Mouse (Mus musculus) T-helper 17 cell (primary cell): ENCODE measurements around the gene Suv39h1.
"Not testable (repeated sequence)": the region's sequence is repeated elsewhere in the genome, so short reads cannot be mapped to it uniquely, and the experiment has no call there.

Experiments
- in situ Hi-C, 2 experiments: fragments of 300-600 bp; cut with MboI, MseI; formaldehyde crosslinking; loops; 1 replicate in 1 of 2; 2 replicates in 1 of 2; pipeline ENCODE4 v1.15.1; 2025; ENCODE audit warnings: high pct_unique_total_duplicates in 2 of 2

Gene Suv39h1

DNA sequence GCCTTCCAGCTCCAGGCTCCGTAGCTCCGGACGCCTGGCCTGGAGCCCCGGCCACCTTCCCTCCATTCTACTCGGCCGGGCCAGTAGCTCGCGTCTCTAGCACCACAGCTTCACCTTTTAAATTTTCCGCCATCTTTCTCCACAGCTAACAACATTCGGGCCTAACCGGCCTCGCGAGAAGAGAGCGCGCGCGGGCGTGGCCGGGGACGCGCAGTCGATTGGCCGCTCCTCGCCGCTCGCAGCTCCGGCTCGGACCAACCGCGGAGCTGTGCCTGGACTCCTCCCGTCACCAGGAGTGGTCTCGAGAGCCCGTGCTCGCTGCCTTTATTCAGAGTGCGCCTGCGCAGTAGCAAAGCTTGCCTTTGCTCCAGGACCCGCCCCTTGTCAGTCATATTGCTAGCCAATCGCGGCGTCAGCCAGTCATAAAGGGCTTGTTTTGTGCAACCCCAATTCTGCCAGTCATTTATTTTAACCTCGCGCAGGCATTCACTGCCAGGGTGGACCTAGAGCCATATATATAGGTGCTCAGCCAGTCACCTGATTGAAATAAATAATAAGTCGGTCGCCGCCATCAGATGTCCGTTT lies at the start of gene Suv39h1:
Gene Suv39h1 (minus strand): TSS at position 331 of the 585 bp plus-strand sequence.
- in situ Hi-C loops, result no loop called here

DNA sequence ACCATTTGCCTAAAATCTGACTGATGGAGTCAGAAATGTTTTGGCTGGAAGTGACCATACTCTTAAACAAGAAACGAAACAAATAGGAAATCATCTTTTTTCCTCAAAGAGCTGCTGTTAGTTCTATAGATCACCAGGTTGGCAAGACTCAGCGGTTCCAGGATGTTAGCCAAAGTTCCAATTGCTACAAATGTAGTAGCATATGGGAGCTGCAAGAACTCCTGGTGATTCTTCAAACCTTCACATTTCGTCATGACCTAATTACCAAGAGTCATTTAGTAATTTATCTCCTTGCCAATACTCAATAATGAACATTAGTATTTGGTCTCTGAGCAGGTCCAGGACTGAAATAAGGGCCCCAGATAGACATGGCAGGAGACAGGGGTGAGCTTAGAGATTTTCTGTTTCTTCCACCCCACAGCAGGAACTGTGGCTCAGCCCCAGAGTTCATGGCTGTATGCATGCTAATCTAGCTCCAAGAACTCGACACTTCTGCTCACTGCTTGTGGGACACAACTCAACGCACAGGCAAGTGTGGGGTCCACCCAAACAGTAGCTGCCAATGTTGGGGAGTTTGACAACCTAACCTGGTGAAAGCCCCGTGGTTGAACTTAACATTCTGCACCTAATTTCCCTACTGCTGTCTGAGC lies 49.4 kb upstream of the Suv39h1 start:
- in situ Hi-C loops, result no loop called here

DNA sequence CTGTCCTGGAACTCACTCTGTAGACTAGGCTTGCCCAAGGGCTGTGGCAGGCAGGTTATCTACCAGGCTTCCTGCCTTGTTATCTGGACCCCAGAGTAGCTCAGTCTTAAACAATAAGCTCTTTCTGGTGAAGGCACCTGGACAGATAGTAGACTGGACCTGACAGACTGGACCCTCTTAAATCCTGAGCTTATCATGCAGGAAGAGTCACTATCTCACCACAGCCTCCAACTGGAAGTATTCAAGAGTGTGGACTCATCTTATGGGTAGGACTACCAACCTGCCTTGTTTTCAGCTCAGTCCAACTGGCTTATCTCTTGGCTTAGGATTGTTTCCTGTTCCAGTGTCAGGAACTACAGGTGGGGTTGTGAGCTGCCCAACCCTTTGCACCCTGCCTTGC lies 42.7 kb upstream of the Suv39h1 start:
- in situ Hi-C loops, result no loop called here

DNA sequence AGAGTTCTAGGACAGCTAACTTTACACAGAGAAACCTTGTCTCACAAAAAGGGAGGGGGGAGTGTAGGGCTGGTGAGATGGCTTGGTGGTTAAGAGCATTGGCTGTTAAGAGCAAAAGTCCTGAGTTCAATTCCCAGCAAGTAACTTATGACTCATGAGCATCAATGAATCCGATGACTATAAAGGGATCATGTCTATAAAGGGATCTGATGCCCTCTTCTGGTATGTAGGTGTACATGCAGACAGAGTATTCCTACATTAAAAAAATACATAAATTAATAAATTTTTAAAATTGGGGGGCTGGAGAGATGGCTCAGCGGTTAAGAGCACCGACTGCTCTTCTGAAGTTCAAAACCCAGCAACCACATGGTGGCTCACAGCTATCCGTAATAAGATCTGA lies 40.7 kb upstream of the Suv39h1 start:
- in situ Hi-C loops, result no loop called here

DNA sequence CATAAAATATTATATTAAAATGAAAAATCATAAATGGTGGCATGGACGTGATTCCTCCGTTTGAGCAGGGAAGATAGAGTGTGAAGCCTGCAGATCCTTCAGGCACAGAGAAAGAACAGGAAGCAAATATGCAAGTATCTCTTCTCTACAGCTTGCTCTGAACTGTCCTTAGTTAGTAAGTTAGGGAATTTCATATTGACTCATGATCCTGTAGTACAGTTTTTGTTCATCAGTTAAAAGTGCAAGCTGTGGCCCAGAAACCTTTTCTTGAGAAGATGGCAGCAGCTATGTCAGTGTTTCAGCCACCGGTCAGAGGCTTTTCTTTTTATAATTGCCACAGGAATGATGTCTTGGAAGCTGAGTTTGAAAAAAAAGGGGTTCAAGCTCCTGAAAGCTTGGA lies 30.5 kb upstream of the Suv39h1 start:
- in situ Hi-C loops, result no loop called here

DNA sequence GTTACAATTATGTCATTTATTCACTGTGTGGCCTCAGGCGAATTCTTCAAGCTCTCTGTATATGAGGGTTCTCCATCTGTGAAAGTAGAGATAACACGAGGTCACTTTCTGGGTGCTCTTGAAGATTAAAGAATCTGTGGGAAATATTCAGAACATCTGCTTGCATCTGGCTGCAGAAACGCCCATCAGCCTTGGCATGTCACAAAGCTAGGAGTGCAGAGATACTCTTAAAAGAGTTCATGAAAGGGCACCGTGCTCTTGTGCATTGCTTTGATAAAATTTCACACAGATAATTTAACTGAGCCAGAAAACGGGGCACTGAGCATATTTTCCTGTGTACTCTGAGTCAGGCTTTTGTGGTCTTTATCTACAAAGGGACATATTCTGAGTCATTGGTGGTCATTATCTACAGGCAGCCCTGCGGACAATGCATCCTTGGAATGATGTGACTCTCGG lies 27.7 kb upstream of the Suv39h1 start:
- in situ Hi-C loops, result no loop called here

DNA sequence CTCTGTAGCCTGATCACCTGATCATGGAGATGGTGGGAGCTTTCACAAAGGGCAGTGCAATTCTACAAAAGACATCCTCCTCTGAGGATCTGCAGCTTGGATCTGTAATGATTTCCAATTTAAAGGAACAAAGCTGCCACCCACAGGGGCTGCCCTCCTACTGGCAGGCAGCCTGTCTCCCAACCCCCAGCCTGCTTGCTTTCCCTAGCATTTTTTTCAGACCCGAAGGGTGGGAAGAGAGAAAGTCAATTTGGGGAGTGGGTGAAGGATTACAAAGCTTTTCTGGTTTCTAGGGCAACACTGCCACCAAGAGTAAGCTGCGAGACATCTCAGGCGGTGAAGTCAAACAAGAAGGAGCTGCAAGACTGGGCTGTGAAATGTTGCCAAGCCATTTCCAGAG lies 26.5 kb upstream of the Suv39h1 start:
- in situ Hi-C loops, result no loop called here

DNA sequence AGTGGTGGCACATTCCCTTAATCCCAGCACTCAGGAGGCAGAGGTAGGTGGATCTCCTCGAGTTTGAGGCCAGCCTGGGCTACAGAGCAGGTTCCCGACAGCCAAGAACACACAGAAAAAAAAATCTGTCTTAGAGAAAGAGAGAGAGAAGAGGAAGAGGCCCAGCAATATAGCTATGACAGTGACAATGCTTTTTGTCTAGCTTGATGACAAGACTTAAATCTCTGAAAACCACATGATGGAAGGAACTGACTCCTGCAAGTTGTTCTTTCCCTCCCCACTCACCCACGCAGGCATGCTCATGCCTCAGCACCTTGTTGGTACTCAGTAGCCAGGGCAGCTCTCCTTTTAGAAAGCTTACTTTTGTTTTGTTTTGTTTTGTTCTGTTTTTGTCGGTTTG lies 24.9 kb upstream of the Suv39h1 start:
- in situ Hi-C loops, result loop anchor here in 1 of 2 experiments (5.0 kb wide), 1 partner anchor 387 kb away; the partner anchor contains the start of gene Wdr45

DNA sequence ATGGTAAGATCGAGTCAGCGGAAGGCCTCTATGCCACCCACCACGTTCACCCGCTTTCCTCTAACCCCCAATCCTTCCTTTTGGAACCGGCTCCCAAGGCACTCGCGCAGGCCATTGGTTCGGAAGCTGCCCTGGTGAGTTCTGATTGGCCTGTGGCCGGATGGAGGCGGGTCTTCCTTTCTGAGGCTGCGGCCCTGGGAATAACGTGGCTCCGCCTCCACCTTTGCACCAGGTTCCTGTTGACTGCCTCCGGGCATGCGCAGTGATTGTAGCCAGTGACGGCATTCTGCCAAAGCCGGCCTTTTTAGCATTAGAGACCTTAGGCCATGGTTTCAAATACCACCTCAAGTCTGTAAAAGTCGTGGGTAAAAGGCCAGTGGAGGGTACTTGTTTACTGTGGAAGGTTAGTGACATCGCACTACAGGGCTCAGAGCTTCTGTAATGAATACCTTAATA lies 22.3 kb upstream of the Suv39h1 start:
- in situ Hi-C loops, result loop anchor here in 1 of 2 experiments (5.0 kb wide), 1 partner anchor 385 kb away; the partner anchor contains the start of gene Wdr45

DNA sequence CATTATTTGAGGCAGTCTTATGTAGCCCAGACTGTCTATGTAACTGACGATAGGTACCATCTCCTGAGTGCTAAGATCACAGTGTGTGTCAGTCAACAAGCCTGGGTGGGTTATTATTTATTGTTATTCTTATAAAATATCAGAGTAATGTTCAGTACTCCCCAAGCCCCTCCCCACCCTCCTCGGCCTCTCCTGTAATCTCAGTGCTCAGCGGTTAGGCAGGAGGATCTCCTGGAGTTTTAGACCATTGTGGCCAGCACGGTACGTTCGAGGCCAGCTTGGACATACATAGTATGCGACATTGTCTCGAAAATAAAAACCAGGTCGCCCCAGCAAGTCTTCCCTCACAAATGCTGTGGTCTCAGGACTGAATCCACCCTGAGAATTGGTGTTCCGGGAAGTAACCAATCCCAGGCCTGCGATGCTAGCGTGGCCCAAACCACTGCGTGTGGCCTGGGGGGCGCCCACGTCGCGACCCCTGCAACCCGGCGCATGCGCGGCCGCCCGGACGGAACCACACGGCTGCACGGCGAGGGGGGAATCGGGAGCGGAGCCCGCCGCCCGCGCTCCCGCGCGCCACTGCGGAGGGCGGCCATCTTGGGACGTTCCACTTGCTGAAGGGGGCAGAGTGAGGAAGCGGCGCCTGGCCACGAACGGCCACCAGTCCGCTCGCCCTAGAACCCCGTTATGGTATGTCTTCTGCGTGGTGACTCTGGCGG lies 21.7 kb upstream of the Suv39h1 start:
- in situ Hi-C loops, result loop anchor here in 1 of 2 experiments (5.0 kb wide), 1 partner anchor 384 kb away; the partner anchor contains the start of gene Wdr45

DNA sequence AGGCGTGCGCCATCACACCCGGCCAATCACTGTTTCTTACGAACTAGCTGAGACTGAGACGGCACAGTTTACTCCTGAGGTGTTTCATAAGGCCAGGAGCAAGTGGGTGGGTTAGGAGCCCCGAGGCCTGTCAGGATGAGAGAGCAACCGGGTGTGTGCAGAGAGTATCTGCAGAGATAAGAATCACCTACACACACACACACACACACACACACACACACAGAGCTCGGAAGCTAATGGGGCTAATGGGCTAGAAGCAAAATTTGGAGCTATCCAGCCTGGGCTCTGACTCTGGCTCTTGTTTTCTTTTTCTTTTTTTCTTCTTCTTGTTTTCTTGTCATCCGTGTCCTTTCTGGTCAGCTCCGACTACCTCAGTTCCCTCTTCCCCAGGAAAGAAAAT lies 21.0 kb upstream of the Suv39h1 start:
- in situ Hi-C loops, result loop anchor here in 1 of 2 experiments (5.0 kb wide), 1 partner anchor 383 kb away; the partner anchor contains the start of gene Wdr45

DNA sequence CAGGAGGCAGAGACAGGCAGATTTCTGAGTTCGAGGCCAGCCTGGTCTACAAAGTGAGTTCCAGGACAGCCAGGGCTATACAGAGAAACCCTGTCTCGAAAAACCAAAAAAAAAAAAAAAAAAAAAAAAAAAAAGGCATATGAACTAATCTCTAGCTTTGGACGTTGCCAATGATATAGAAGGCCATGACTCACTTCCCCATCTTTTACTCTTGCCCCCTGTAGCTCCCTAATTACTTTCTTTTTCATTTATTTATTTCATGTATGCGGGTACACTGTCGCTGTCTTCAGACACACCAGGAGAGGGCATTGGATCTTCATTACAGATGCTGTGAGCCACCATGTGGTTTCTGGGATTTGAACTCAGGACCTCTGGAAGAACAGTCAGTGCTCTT lies 16.4 kb upstream of the Suv39h1 start:
- in situ Hi-C loops, result not testable (repeated sequence)

DNA sequence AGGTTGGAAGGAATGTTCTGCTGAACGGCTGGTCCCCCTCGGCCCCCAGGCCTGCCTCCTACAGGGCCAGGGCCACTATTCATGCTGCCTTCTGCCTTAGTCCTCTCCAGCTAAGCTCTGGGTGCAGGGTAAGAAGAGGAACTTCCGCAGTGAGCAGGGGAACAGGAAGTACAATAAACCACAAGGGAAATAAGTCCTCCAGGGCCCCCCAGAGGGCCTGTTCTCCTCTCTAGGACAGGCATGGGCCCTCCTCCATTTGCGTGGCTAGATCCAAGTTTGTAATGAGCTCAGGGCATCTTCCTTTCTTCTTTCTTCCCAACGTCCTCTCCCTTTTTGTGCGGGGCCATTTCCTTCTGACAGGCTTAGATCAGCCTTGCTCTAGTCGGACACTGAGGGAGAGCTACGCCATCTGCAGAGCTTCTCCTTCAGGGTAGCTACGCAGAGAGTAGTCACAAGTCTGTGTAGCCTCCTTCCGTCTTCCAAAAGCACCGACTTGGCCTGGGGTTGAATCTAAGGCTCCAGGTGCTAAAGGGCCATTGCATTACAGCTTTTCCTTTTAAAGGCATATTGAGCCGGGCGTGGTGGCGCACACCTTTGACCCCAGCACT lies 15.9 kb upstream of the Suv39h1 start, which contains the start of gene Was:
Gene Was (minus strand): TSS at position 153 of the 608 bp plus-strand sequence.
- in situ Hi-C loops, result no loop called here

DNA sequence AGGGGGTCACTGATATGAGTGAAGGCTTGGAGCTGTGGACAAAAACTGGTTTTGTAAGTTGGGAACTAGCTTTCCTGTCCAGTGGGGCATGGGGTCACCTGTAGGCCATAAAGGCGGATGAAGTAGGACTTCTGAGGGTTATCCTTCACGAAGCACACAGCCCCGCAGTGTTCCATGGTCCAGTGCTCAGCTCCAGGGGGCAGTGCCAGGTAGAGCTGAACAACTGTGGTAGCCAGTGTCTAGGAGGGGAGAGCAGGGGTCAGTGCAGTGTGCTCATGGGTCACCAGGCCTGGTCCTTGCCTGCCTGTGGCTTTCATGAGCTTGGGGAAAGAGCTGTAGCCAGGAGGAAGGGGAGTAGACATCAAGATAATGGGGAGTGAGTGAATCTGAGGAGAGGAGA lies 15.2 kb upstream of the Suv39h1 start:
- in situ Hi-C loops, result no loop called here

DNA sequence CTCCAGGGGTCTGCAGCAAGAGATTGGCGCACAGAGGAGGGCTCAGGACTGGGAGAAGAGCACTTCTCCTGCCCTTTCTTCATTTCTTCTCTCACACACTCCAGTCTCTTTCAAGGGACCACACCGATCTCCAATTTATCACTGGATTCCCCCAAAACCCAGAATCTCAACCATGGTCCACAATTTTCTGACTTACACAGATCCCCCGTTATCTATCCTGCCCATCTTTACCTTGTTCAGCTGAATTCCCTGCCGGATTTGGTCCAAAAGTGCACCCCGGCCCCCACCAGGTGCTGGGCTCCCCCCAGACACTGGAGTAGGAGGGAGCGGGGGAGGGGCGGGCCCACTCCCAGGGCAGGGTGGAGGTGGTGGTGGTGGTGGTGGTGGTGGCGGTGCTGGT lies 11.1 kb upstream of the Suv39h1 start:
- in situ Hi-C loops, result no loop called here

DNA sequence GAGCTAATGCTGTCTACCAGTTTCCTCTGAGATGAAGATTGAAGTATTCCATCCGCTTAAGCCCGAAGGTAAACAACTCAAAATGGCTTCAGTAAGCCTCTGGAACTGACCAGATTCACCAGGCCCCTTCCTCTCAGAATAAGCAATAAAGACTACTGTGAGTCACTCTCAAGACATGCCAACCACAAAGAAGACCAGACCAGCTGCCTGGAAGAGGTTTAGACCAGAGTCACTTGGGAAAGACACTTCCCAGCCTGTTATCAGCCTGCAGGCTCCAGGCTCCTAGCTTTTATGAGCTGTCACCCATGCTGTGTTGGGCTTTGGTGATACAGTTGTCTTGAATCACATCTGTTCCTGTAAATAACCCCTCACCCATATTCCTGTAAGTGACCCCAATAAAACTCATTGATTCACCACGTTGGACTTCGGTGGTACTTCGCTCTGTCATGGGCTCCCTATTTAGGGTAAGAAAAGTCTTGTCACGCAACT lies 10.3 kb upstream of the Suv39h1 start:
- in situ Hi-C loops, result no loop called here

DNA sequence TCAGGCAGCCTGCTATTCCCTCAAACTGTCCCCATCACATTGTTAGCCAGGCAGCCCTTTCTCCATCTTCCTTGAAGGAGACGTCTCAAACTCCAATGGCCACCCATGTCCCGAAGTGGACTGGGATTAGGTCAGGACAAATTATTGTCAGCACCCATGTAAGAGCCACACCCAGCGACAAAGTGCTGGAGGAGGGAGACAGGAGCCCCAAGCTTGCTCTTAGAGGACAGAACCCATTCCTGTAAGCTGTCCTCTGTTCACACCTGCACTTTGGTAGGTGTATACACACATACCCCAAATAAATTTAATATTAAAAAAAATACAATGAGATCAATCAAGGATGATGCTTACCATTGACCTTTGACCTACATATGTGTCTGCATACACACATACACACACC lies 544 bp upstream of the Suv39h1 start:
- in situ Hi-C loops, result no loop called here

DNA sequence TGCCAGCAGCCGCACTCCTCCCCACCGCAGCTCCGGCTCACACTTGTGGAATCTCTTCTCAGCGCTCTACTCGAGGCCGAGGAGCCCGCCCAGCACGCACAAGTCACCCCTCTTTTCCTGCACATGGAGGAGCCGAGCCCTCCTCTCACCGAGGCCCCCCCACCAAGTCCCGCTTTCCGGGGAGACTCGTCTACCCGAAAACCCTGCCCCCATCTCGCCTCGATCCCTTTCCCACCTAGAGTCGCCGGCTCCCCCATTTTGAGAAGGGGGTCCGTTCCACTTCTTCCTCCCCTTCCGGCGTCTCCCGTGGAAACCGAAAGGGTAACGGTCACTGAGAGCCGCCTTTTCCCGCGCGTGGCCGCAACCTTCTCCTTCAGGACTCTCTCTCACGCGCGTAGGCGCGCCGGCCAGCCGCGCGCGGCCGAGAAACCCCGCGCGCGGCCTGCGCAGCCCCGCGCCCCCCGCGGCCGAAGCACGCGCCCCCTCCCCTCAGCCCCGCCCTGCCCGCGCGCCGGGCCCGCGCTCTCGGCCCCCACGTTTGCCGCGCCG lies 605 bp downstream of the Suv39h1 start:
- in situ Hi-C loops, result no loop called here

DNA sequence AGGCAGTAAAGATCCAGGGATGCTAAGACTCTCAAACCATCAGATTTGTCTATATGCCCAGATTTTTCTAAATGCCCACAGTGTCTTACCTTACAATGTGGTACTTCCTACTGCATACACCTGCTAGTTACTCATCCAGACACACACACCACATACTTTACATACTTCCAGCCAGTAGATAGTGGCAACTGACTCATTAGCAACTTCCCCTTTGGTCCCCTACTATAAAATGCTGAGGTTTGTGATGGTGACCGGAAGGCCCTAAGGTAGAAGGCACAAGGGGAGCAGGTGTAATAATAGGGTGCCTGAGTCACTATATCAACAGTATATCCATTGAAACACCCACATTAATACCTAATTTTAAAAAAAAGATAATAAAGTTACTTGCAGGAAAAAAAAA lies 5.4 kb downstream of the Suv39h1 start:
- in situ Hi-C loops, result no loop called here

DNA sequence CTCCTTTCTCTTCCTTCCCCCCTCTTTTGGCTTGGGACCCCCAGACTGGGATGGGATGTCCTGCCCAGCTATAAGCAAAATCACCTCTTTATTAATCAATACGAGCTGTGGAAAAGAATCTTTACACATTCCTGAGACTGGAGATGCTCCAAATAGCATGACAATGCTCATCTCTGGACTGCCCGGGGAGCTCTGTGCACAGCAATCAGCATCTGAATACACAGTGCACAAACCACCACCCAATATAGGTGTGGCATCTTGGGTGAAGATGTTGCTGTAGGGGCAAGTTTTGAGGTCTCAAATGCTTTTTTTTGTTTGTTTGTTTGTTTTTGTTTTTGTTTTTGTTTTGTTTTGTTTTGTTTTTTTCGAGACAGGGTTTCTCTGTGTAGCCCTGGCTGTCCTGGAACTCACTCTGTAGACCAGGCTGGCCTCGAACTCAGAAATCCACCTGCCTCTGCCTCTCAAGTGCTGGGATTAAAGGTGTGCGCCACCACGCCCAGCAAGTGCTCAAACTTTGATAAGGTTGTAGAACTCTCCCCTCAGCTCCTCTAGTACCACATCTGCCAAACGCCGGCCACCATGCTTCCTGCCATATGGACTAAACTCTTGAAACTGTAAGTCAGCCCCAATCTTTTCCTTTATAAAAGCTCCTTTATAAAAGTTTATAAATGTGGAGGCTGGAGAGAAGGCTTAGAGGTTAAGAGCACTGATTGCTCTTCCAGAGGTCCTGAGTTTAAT lies 23.3 kb downstream of the Suv39h1 start:
- in situ Hi-C loops, result not testable (repeated sequence)

DNA sequence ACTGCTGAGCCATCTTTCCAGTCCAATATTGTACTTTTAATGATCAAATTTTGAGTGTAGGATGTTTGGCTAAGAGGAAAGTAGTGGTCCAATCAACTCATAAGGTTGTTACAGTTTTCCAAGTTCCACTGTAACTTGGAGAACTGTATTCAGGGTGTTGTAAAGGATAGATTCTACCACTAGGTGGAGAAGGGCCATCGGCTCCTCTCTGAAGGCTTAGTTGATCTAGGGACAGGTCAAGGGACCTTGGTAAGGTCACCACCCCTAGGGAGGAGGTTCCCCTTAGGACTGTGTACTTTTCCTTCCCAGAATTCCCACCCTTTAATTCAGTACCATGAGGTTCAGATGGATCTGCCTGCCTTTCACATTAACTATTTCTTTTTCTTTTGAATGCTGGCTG lies 41.6 kb downstream of the Suv39h1 start:
- in situ Hi-C loops, result no loop called here
